Mouse (Mus musculus): ENCODE results near the gene Syne4.
A peak's percentile ranks its signal among the peaks of the same experiment; 100 is the strongest.

Gene Syne4

DNA sequence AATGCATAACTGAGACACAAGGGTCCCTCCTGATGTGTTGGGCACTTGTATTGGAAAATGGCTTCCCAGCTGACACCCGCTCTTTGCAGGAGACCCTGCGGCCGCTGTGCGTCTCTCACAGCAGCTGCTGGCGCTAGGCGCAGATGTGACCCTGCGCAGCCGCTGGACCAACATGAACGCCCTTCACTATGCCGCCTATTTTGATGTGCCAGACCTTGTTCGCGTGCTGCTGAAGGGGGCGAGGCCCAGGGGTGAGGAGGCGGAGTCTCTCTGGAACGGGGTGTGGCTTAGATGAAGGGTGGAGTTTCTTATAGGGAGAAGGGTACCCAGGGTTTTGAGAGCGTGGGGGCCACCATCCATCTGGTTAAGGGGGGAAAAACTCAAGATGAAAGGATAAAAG lies 17.3 kb upstream of the Syne4 start:
- DNase-seq: no peak

DNA sequence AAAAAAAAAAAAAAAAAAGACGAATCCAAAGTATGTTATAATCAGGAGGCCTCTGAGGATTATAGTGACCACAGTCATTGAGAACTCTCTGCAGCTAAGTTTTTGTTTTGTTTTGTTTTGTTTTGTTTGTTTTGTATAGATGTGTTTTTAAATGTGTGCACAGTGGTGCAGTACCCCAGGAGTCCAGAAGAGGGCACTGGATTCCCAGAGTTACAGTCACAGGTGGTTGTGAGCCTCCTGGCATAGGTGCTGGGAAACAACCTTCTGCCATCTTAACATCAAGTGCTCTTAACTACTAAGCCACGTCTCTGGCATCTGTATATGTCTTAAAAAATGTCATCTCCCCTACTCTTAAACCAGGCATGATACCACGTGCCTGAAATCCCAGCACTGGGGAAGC lies 13.7 kb upstream of the Syne4 start:
- peak; percentile 47 for DNase-seq

GRCm38 (mm10) chr7:30306083-30306779 lies 8.4 kb upstream of the Syne4 start:
- no peak for DNase-seq

GRCm38 (mm10) chr7:30308076-30309005 lies 6.3 kb upstream of the Syne4 start, which contains the start of gene Alkbh6:
Alkbh6 (plus strand) TSS chr7:30308717.
- peak; percentile 98 for DNase-seq

GRCm38 (mm10) chr7:30309395-30310129 lies 5.0 kb upstream of the Syne4 start:
- no peak for DNase-seq

DNA sequence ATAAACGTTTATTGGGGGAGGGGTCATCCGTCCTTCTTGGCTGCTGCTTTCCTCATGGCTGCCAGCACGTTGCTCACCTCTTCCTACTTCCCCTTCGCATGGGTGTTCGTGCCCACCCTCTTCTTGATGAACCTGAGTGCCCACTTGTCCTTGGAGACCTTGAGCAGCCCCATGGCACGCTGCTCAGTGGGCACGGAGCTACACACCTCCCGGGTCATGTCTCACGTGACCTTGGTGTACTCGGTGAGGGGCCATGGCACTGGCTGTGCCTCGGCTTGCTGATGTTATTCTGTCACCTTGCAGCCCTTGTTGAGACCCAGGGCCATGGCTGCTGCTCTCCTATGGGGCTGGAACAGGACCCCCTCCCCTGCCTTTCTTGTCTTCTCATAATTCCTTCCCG lies 4.5 kb upstream of the Syne4 start:
- DNase-seq: no peak

DNA sequence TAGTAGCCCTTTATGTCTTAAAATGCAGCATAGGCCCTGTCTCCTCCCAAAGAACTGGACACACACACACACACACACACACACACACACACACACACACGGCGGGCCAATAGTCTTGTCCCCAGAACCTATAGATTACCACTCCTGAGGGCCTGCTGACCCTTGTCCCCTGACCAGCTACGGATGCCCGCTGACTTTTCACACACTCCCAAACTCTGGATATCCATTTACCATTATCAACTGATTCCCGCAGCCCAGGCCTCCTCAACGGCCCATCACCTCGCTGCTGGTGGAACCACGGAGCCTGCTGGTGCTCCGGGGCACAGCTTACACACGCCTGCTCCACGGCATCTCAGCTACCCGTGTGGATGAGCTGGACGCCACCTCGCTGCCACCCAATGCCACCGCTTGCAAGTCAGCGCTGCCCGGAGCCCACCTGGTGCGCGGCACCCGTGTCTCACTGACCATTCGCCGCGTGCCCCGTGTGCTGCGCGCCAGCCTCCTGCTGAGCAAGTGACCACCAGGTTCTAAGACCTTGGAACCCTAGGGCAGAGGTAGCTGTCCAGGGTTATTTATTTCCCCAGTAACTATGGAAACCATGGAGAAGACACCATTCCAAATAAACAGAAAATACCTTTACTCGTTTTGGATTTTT lies 814 bp upstream of the Syne4 start:
- no peak for DNase-seq

DNA sequence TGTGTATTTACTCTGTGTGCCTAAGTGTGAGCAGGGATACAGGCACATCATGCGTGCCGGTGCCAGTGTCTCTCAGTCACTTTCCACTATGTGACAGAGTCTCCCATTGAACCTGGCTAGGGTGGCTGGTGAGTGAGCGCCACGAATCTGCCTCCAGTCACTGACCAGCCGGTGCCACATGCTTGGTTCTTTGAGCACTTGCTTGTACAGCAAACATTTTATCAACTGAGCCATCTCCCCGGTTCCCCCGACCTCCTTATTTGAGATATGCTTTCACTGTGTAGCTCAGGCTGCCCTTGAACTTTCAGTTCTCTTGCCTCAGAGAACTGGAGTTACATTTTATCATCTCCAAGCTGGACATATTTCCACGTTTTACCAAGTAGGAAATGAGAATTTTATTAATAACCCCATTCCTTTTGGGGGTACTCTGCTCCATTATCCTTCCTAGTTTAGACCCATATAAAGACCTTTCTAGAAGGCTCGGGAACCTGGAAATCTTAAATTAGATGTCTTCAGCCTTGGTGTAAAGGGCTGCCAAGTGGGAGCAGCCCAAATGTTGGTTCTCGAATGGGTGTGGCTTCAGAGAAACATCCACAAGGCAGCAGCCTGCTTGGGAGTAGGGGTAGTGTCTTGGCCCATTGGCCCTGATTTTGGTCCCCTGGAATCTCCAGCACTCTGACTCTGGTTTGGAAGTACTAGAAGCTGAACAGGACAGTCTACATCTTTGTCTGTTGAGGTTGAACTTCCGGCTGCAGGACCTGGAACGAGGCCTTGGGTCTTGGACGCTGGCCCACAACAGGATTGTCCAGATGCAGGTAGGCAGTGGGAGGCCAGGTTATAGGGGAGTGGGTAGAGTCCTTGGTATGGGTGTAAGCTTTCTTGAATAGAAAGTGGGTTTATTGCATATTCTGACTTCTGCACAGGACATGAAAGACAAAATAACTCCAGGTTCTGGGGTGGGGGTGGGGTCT lies 1.2 kb downstream of the Syne4 start:
- DNase-seq: no peak

- DNase-seq: no peak
Measured at GRCm38 (mm10) chr7:30318142-30318541, 3.5 kb downstream of the Syne4 start.

- no peak for DNase-seq
Measured at GRCm38 (mm10) chr7:30320946-30321345, 6.3 kb downstream of the Syne4 start.

GRCm38 (mm10) chr7:30321539-30322284 lies 7.1 kb downstream of the Syne4 start, which contains the start of gene E130208F15Rik:
E130208F15Rik (plus strand) TSS chr7:30321740.
- peak; percentile 89 for DNase-seq

DNA sequence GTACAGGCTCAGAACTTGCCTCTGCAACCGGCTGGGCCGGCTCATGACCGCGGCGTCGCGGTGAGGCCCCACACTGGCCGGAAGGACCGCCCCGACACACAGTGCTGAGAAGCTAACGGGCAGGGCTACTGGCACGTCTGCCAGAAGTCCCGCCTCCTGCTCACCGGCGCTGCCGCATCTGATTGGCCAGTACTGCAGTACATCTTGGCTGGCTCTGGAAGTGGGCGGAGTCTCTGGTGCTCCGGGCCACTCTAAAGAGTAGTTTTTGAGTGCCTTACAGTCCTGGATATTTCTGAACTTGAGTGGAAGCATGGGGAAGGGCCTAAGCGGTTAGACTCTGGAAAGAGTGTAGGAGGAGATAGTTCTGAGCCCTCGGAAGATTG lies 7.7 kb downstream of the Syne4 start:
- DNase-seq: peak; percentile 99

- no peak for DNase-seq
Measured at GRCm38 (mm10) chr7:30322865-30323264, 8.3 kb downstream of the Syne4 start.

- DNase-seq: no peak
Measured at GRCm38 (mm10) chr7:30323795-30324194, 9.2 kb downstream of the Syne4 start, which contains the start of gene Sdhaf1. Sdhaf1 (minus strand) TSS chr7:30323895.

DNA sequence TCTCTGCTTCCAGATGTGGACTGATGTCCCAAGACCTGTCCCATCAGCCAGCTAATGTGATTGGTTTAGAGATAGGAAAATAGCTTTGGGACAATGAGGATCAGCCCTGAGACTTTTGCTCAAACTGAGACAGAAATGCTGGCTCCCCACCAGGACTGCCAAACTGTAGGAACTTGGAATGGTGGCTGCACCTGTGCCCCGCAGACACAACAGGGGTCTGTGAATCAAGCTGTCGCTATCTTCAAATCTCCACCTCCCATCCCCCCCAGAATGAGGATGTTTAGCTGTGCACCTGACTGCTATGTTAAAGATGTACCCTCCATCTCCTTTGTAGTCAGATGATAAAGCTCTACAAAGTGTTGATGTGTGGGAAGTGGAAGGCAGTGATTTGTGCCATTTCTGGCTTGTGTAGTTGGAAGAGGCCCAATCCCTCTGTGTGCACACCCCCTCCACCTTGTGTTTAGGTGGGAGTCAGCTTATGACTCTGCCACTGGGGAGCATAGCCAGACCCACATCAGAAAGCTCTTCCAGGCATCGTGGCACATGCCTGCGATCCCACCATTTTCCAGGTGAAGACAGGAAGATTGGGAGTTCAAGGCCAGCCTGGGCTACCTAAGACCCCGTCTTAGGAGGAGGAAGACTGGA lies 9.8 kb downstream of the Syne4 start:
- DNase-seq: no peak

DNA sequence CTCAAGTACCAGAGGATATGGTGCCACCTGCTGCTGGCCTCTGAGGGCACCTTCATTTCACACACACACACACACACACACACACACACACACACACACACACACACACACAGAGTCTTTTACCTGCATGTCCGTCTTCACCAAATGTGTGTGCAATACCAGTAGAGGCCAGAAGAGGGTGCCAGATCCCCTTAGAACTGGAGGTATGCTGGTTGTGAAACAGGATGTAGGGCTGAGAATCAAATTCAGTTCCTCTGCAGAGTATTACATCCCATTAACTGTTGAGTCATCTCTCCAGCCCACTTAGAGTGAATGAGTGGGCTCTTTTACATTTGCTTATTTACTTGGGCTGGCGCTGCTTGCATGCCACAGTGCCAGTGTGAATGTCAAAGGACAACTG lies 10.8 kb downstream of the Syne4 start:
- peak; percentile 66 for DNase-seq

DNA sequence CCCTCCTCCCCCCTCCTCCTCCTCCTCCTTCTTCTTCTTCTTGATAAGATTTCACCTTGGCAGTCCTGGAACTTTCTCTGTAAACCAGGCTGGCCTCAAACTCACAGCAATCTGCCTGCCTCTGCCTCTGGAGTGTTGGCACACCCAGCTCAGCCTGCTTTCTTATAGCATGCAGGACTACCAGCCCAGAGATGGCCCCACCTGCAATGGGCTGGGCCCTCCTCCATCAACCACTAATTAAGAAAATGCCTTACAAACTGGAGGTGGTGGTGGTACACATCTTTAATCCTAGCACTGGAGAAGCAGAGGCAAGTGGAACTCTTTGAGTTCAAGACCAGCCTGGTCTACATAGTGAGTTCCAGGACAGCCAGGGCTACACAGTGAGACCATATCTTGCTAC lies 11.8 kb downstream of the Syne4 start:
- no peak for DNase-seq

- DNase-seq: peak; percentile 44
Measured at GRCm38 (mm10) chr7:30327140-30327539, 12.5 kb downstream of the Syne4 start.

GRCm38 (mm10) chr7:30328379-30328778 lies 13.8 kb downstream of the Syne4 start:
- DNase-seq: no peak

GRCm38 (mm10) chr7:30331887-30332286 lies 17.3 kb downstream of the Syne4 start:
- DNase-seq: peak; percentile 89

All from lung, postnatal 36 days (tissue).